Mouse (Mus musculus): Measurements from ENCODE around the gene Hist1h2bh.
"Not testable (repeated sequence)": the region's sequence is repeated elsewhere in the genome, so short reads cannot be mapped to it uniquely, and the experiment has no call there.

Gene Hist1h2bh

GRCm38 (mm10) chr13:23573898-23574524 is 30.8 kb upstream of the Hist1h2bh start, which contains the start of the genes Hist1h2bf and Hist1h2ad:
Gene Hist1h2bf, minus strand, starts transcription at chr13:23574196.
Gene Hist1h2ad, plus strand, starts transcription at chr13:23574381.
- DNase-seq (ENCODE audit: low spot score in 2 of 2): peak; percentile 78 to 85

DNA sequence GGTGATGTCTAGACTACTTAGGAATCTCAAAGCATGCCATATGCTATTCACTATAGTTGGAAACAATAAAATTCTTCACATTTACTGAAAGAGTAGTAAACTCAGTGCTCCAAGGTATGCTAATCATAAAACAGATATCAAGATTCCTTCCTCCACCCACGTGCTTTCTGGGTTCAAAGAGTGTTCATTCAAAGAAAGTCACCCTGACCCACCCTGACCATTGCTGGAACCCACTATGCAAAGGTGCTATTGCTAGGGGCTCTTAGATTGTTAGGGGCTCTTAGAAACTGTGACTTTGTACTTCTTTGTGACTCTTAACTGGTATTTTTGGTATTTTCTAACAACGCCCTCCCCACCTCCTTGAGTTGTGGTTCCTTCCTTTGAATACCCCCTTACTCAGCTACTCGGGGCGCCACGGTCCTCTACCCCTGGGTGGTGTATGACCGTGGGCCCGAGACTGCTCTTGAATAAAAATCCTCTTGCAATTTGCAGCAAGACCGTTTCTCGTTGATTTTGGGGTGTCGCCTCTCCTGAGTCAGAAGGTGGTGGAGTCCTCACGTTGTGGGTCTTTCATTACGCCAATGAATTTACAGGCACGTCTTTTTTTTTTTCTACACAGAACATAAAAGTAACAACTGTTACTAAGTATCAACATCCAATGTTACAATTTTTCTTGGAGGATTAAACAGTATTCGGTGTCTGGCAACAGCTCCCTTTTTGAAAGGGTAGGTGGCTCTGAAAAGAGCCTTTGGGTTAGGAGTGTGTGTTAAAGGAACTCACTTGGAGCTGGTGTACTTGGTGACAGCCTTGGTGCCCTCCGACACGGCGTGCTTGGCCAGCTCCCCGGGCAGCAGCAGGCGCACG is 30.1 kb upstream of the Hist1h2bh start:
- not testable (repeated sequence) for DNase-seq (ENCODE audit: low spot score in 2 of 2)

GRCm38 (mm10) chr13:23572218-23573033 is 29.2 kb upstream of the Hist1h2bh start:
- DNase-seq (ENCODE audit: low spot score in 2 of 2): no peak

DNA sequence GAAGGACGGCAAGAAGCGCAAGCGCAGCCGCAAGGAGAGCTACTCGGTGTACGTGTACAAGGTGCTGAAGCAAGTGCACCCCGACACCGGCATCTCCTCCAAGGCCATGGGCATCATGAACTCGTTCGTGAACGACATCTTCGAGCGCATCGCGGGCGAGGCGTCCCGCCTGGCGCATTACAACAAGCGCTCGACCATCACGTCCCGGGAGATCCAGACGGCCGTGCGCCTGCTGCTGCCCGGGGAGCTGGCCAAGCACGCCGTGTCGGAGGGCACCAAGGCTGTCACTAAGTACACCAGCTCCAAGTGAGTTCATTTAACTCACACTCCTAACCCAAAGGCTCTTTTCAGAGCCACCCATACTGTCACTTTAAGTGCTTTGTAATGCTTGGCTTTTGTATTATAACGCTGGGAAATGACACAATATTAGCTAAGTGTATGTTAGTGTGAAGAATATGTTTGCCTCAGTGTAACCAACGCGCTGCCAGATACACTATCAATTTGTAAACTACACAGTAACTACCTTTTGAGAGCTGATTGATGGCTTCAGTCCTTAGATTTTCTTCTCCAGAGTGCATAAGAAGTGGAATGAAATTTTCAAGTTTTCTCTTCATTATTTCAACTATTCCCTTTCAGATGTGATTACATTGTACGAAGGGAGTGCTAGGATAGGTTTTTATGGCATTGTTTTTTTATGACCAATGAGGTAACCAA is 28.5 kb upstream of the Hist1h2bh start:
- DNase-seq (ENCODE audit: low spot score in 2 of 2): not testable (repeated sequence)

- peak; percentile 68 to 71 for DNase-seq (ENCODE audit: low spot score in 2 of 2)
Observed at GRCm38 (mm10) chr13:23571022-23571503, 27.9 kb upstream of the Hist1h2bh start, which contains the start of the genes Hist1h2ae and Hist1h2bg. Gene Hist1h2ae, minus strand, starts transcription at chr13:23571220. Gene Hist1h2bg, plus strand, starts transcription at chr13:23571396.

GRCm38 (mm10) chr13:23570261-23571021 is 27.2 kb upstream of the Hist1h2bh start:
- not testable (repeated sequence) for DNase-seq (ENCODE audit: low spot score in 2 of 2)

DNA sequence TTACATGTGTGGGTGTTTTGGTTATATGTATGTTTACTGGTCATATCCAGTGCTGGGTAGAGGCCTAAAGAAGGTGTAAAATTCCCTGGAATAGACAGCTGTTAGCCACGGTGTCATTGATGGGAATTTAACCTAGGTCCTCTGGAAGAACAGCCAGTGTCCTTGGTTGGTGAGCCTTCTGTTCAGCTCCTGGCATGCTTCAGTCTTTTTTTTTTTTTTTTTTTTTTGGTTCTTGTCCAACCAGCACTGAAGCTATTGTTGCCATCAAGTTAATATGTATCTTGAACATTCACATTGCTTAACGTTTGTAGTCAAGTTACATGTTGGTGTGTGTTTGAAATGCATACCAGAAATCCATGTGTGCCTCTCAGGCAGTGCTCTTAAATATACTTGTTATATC is 21.3 kb upstream of the Hist1h2bh start:
- DNase-seq (ENCODE audit: low spot score in 2 of 2): no peak

- DNase-seq (ENCODE audit: low spot score in 2 of 2): no peak
Observed at GRCm38 (mm10) chr13:23562699-23563462, 19.7 kb upstream of the Hist1h2bh start.

- peak; percentile 91 to 93 for DNase-seq (ENCODE audit: low spot score in 2 of 2)
Observed at GRCm38 (mm10) chr13:23561883-23562659, 18.9 kb upstream of the Hist1h2bh start, which contains the start of gene Hist1h3e. Gene Hist1h3e, minus strand, starts transcription at chr13:23562369.

GRCm38 (mm10) chr13:23561531-23561882 is 18.3 kb upstream of the Hist1h2bh start:
- not testable (repeated sequence) for DNase-seq (ENCODE audit: low spot score in 2 of 2)

DNA sequence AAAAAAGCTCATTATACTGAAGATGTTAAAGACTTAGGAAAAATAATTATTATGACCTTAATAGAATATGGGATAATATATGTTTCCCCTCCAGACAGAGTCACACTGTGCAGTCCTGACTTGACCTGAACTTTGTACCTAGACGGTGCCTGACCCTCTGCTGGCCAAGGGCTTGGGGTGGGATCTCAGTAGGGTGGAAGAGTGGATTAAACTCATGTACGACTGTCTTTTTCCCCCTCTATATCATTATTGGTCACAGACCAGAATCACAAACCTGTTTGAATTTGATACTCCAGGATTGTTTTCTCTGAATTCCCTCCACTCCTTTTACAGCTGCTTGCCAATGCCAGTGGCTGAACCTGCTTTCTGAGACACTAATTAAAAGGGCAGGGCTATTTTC is 17.5 kb upstream of the Hist1h2bh start:
- DNase-seq (ENCODE audit: low spot score in 2 of 2): not testable (repeated sequence)

- no peak for DNase-seq (ENCODE audit: low spot score in 2 of 2)
Observed at GRCm38 (mm10) chr13:23556906-23557305, 13.7 kb upstream of the Hist1h2bh start.

DNA sequence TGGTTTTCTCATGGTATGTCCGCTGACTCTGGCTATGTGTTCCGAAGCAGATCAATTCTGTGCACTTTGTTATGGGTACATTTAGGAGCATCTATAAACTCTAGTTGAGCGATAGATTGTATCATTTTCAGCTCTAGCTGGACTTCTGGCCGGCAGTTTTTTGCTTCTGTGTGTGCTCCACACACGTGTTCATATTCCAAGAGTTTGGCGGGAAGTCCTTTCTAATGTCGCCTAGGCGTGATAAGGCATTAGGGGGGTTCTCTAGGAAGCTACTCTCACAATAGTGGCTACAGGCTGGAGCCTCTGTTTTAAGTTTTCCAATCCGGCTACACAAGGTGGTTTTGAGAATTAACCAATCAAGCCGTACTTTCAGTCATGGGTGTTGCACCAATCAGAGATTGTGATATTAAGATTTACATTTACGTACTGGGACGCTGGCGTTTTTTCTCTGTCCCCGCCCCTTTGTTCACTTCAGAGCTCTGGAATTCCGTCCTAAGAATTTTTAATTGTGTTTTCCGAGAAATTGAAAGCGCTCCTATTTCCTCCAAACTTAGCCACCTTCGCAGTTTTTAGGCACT is 12.7 kb upstream of the Hist1h2bh start:
- DNase-seq (ENCODE audit: low spot score in 2 of 2): peak; percentile 47 to 68

DNA sequence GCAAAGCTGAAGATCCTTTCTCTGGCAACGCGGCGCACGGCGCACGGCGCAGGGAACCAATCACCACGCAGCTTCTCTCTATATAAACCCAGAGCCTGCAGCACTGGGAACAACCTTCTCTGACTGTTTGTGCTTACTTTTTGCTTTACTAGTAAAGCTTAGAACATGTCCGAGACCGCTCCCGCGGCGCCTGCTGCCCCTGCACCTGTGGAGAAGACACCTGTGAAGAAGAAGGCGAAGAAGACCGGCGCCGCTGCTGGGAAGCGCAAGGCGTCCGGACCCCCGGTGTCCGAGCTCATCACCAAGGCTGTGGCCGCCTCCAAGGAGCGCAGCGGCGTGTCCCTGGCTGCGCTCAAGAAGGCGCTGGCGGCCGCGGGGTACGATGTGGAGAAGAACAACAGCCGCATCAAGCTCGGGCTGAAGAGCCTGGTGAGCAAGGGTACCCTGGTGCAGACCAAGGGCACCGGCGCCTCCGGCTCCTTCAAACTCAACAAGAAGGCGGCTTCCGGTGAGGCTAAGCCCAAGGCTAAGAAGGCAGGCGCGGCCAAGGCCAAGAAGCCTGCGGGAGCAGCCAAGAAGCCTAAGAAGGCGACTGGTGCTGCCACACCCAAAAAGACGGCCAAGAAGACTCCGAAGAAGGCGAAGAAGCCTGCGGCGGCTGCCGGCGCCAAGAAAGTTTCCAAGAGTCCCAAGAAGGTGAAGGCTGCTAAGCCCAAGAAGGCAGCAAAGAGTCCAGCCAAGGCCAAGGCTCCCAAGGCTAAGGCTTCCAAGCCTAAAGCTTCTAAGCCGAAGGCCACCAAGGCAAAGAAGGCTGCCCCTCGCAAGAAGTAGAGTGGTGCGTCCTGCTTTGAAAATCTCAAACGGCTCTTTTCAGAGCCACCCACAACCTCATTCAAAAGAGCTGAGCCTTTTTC is 12.0 kb upstream of the Hist1h2bh start:
- peak; percentile 89 for DNase-seq (ENCODE audit: low spot score in 2 of 2)

DNA sequence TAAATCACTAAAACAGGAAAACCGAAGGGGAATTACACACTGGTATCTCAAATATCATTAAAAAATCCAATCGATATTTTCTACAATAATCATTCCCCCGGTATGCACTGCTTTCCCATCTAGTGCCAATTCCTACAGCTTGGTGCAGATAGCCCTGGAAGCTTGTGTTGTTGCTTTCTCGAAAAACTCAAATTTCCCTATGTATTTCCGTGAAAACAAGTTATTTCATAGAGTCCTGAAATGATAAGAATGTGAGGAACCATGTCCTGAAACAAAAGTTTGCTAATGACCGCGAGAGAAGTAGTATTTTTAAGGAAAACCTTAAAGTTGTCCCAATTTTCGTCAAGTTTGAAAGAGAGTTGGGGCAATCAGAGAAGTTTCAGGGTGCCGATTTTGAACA is 11.2 kb upstream of the Hist1h2bh start:
- DNase-seq (ENCODE audit: low spot score in 2 of 2): no peak

DNA sequence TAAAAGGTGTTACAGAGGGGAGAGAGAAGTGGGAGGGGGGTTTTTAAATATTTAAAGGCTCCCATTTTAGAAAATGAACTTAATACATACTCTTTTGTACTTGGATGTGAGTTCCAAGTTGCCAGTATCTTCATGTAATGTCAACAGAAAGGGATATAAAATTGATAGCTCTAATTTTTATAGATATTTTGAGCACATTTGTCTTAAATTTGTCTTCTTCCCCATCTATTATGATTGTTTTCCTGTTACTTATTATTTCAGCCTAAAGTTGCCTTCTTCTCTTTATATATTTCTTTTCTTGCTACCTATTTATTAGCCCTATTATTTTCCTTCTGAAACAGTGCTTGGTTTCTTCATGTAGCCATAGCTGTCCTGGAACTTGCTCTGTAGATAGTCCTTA is 9.8 kb upstream of the Hist1h2bh start, which contains the start of gene Hist1h1d:
Gene Hist1h1d (plus strand): TSS at position 301 of the 400 bp plus-strand sequence.
- DNase-seq (ENCODE audit: low spot score in 2 of 2): no peak

Measured in spleen, postnatal 14 days (tissue).